Mouse (Mus musculus) adrenal gland, postnatal 0 days (tissue): ENCODE data around the gene Psmc3ip. TPM values are rescaled to one million over a fixed set of nuclear protein-coding genes. Genes with fewer than 3 reads are reported as not detected.

Source experiments
- microRNA-seq: library from miRNA; unstranded; fragments of <30 nt; microRNA quantifications from one replicate; pipeline ENCODE4, GENCODE M21; 2016; ENCODE audit warnings: borderline replicate concordance; ENCODE audit not compliant: insufficient number of aligned reads
- polyA plus RNA-seq: library from polyadenylated mRNA; unstranded; fragments of >200 nt; fragmentation: Nextera tagmentation; extraction: Ambion mirVana; gene quantifications from 2 replicates; pipeline ENCODE4 v1.2.1, GENCODE M21; 2015

Psmc3ip gene
- polyA plus RNA-seq = 13.6 and 15.3 TPM in 2 replicates

GRCm38 (mm10) chr11:101095314-101096024 lies at the start of gene Psmc3ip:
Gene Psmc3ip, minus strand, starts transcription at chr11:101095436.

GRCm38 (mm10) chr11:101119761-101120544 lies 24.7 kb upstream of the Psmc3ip start, which contains the start of the genes Retreg3 and Tubg1:
Gene Retreg3, minus strand, starts transcription at chr11:101119893.
Gene Tubg1, plus strand, starts transcription at chr11:101119938.

GRCm38 (mm10) chr11:101086756-101087681 lies 8.2 kb downstream of the Psmc3ip start, which contains the start of gene Mlx:
Gene Mlx, plus strand, starts transcription at chr11:101087277.

DNA sequence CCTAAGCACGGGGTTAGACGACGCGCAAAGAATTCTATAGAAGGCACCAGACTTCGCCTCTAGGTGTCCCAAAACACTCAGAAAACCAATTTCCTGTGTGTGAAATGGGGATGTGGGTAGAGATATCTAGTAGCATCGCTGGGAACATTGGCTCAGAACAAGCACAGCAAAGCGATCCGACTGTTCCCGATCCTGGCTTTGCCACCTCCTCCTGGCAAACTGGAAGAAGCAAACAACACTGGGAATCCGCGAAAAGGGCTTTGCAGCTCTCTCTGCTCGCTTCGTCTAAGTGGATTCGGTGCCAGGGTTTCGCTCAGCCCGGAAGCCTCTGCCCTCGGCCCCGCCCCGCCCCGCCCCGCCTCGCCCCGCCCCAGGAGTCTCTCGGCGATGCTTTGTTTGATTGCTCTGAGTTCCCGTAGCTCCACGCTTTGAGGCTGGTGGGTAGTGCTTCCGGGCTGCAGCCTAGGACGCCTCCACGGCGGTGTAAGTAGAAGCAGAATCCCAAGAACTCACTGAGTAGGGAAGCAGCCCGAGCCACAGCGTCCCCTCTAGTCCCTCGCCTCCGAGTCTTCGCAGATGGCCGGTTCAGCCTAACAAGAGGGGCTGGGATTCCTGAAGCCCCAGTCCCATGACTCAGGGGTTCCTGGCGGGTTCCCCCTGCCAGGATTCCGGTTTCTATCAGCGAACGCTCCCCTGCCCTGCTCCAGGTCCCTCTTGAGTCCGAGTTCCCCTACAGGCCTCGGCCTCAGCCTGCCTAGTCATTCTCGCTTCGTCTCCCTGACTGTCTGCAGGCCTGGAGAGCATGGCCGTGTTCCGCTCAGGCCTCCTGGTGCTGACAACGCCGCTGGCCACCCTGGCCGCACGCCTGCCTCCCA lies 12.8 kb downstream of the Psmc3ip start, which contains the start of gene Coasy:
Coasy (plus strand) TSS at position 358 of the 875 bp plus-strand sequence.

DNA sequence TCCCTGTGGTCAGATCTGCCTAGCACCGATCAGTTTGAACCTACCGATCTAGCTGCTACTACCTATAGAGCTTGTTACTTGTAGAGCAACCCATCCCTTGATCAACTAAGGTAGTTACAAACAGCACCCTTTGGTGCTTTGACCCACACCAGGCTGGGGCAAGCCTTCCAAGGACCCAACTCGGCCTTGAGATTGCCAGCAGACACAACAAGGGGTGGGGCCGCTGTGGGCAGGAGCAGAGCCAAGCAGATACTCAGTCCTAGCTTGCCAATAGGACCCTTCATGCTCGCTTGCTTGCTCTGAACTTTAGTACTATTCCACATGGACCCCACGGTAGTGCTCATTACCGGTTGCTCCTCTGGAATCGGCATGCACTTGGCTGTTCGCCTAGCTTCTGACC lies 17.1 kb downstream of the Psmc3ip start, which contains the start of gene Hsd17b1:
Hsd17b1 (plus strand) TSS at position 291 of the 400 bp plus-strand sequence.

GRCm38 (mm10) chr11:101069391-101070188 lies 25.6 kb downstream of the Psmc3ip start, which contains the start of gene Naglu:
Gene Naglu, plus strand, starts transcription at chr11:101070012.

Small RNA genes lying within 50 kb of the gene (microRNA-seq; reads per million reads assigned to microRNA genes)
- not detected for gene Gm27626

Other genes starting within 250 kb of the Psmc3ip start
- 17.9 and 25.7 TPM in 2 replicates for gene Stat5b, start 244.7 kb downstream of the Psmc3ip start, polyA plus RNA-seq
- 7.6 and 12.2 TPM in 2 replicates for gene Stat5a, start 236.1 kb downstream of the Psmc3ip start, polyA plus RNA-seq
- 43.6 and 44.0 TPM in 2 replicates for gene Stat3, start 155.9 kb downstream of the Psmc3ip start, polyA plus RNA-seq
- 298 and 326 TPM in 2 replicates for gene Cavin1, start 124.5 kb downstream of the Psmc3ip start, polyA plus RNA-seq
- gene Atp6v0a1, start 86.0 kb downstream of the Psmc3ip start, polyA plus RNA-seq = 48.6 and 61.9 TPM in 2 replicates
- 29.9 and 57.1 TPM in 2 replicates for gene Naglu, start 25.4 kb downstream of the Psmc3ip start, polyA plus RNA-seq
- gene Hsd17b1, start 17.0 kb downstream of the Psmc3ip start, polyA plus RNA-seq = 0.36 and 0.65 TPM in 2 replicates
- 40.7 and 70.1 TPM in 2 replicates for gene Coasy, start 12.9 kb downstream of the Psmc3ip start, polyA plus RNA-seq
- gene Mlx, start 8.2 kb downstream of the Psmc3ip start, polyA plus RNA-seq = 33.9 and 46.5 TPM in 2 replicates
- 17.6 and 20.9 TPM in 2 replicates for gene Retreg3, start 24.5 kb upstream of the Psmc3ip start, polyA plus RNA-seq
- 34.1 and 45.0 TPM in 2 replicates for gene Tubg1, start 24.5 kb upstream of the Psmc3ip start, polyA plus RNA-seq
- 5.6 and 9.6 TPM in 2 replicates for gene Tubg2, start 60.5 kb upstream of the Psmc3ip start, polyA plus RNA-seq
- 0.88 and 1.1 TPM in 2 replicates for gene Cntnap1, start 75.1 kb upstream of the Psmc3ip start, polyA plus RNA-seq
- 14.7 and 16.6 TPM in 2 replicates for gene Plekhh3, start 75.9 kb upstream of the Psmc3ip start, polyA plus RNA-seq
- gene Ccr10, start 80.0 kb upstream of the Psmc3ip start, polyA plus RNA-seq = 0.06 and 0.28 TPM in 2 replicates
- 8.6 and 14.0 TPM in 2 replicates for gene Ezh1, start 131.0 kb upstream of the Psmc3ip start, polyA plus RNA-seq
- gene Ramp2, start 150.6 kb upstream of the Psmc3ip start, polyA plus RNA-seq = 60.0 and 102 TPM in 2 replicates
- gene Vps25, start 158.3 kb upstream of the Psmc3ip start, polyA plus RNA-seq = 97.9 and 113 TPM in 2 replicates
- 4.3 and 4.5 TPM in 2 replicates for gene Wnk4, start 165.1 kb upstream of the Psmc3ip start, polyA plus RNA-seq
- 0.70 and 0.72 TPM in 2 replicates for gene Cntd1, start 183.6 kb upstream of the Psmc3ip start, polyA plus RNA-seq
- gene Coa3, start 183.7 kb upstream of the Psmc3ip start, polyA plus RNA-seq = 156 and 178 TPM in 2 replicates
- 99.1 and 118 TPM in 2 replicates for gene Becn1, start 206.8 kb upstream of the Psmc3ip start, polyA plus RNA-seq
- 55.7 and 85.9 TPM in 2 replicates for gene Psme3, start 220.8 kb upstream of the Psmc3ip start, polyA plus RNA-seq
- gene Aoc2, start 229.6 kb upstream of the Psmc3ip start, polyA plus RNA-seq = 0.43 and 0.57 TPM in 2 replicates
- 1.7 and 2.3 TPM in 2 replicates for gene Aoc3, start 235.2 kb upstream of the Psmc3ip start, polyA plus RNA-seq